Mouse (Mus musculus) small intestine, adult 2 months (tissue): Measurements from ENCODE around the gene Nppa.

ENCODE experiments used
- CTCF ChIP-seq: fragments of 200-500 bp; IDR thresholded peaks from 2 replicates; pipeline ENCODE4 v1.5.1; 2012; ENCODE audit warnings: low read depth, mild to moderate bottlenecking, control low read depth, inconsistent platforms, low read length, moderate library complexity, mixed read lengths; ENCODE audit not compliant: insufficient replicate concordance, insufficient read length; ENCODE audit errors: extremely low read depth
- POLR2A ChIP-seq: fragments of 200-500 bp; IDR thresholded peaks from 2 replicates; pipeline ENCODE4 v1.6.1; 2012; ENCODE audit warnings: low read depth, mild to moderate bottlenecking, control low read depth, inconsistent platforms, low read length, moderate library complexity

GRCm38 (mm10) chr4:148012216-148012615 lies 11.7 kb downstream of the Nppa start:
- no peak for TF ChIP-seq CTCF
- TF ChIP-seq POLR2A = no peak
